Mouse (Mus musculus): Measurements from ENCODE around the gene Lsm4. TPM values are rescaled to one million over a fixed set of nuclear protein-coding genes. Genes with fewer than 3 reads are reported as not detected.

The Lsm4 gene
- polyA plus RNA-seq, 2 experiments = 182 to 247 TPM

GRCm38 (mm10) chr8:70671615-70672324 lies 1.3 kb upstream of the Lsm4 start:
- Histone ChIP-seq H3K9me3 (ENCODE audit: control insufficient read depth, low read length) (no peaks in the 10 kb centered on the region), H3K27me3 (ENCODE audit: control insufficient read depth, insufficient read depth, low read length) (no peaks in the 10 kb centered on the region), H3K4me2 (replicated peaks; ENCODE audit: low read depth, low read length, severe bottlenecking) (no peak overlapping the region), H3K4me1 (ENCODE audit: control insufficient read depth, insufficient read depth, low read length) (peaks cover 11% of the 10 kb centered on the region), H3K9ac (ENCODE audit: low read depth, low read length, severe bottlenecking) (no peak overlapping the region), H3K27ac (replicated peaks; ENCODE audit: low read depth, low read length) (no peak overlapping the region), H3K36me3 (ENCODE audit: control insufficient read depth, insufficient read depth, low read length) (no peaks in the 10 kb centered on the region), H3K4me3 (replicated peaks; ENCODE audit: low read length) (no peak overlapping the region)
- WGBS = 76% methylated on average over 10 of the region's 10 CpGs
- no peak for TF ChIP-seq POLR2A (IDR thresholded peaks at IDR 0.05; ENCODE audit: borderline replicate concordance, extremely low read depth, insufficient read depth, insufficient read length)
- no peak for ATAC-seq (ENCODE audit: low FRiP score, low read depth)
- DNase-seq (ENCODE audit: low spot score) = no peak

DNA sequence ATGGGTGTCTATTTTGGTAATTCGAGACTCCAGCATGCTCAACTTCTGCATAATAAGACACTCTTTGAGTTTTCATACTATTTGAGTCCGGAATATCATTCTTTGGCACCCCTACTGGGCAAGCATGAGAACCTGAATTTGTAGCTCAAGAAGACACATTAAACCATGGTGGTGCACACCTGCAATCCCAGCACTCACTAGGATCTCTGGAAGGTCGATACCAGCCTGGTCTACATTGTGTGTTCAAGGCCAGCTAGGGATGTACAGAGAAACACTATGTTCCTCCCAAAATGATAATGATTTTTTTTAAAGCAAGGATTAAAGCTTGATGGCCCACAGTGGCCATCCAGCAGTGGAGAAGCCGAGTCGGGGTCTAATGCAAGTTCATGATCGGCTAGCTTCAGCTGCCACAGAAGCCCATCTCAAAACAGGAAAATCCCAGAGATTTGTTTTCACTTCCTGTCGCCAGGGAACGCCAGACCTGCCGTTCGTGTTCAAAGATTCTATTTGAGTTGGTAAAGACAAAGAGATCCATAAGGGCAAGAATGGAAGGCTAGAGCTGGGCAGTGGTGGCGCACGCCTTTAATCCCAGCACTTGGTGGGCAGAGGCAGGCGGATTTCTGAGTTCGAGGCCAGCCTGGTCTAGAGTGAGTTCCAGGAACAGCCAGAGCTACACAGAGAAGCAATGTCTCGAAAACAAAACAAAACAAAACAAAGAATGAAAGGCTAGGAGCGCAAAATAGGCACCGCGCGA lies 546 bp upstream of the Lsm4 start:
- Histone ChIP-seq H3K27me3 (ENCODE audit: control insufficient read depth, insufficient read depth, low read length) (no peaks in the 10 kb centered on the region), H3K27ac (replicated peaks; ENCODE audit: low read depth, low read length) (peak overlapping the region; percentile 73), H3K4me1 (ENCODE audit: control insufficient read depth, insufficient read depth, low read length) (peaks cover 11% of the 10 kb centered on the region), H3K36me3 (ENCODE audit: control insufficient read depth, insufficient read depth, low read length) (peaks cover 1% of the 10 kb centered on the region; the same call in 1 of the 2 replicates), H3K4me2 (replicated peaks; ENCODE audit: low read depth, low read length, severe bottlenecking) (peak overlapping the region; percentile 49), H3K4me3 (replicated peaks; ENCODE audit: low read length) (peak overlapping the region; percentile 55), H3K9me3 (ENCODE audit: control insufficient read depth, low read length) (no peaks in the 10 kb centered on the region), H3K9ac (ENCODE audit: low read depth, low read length, severe bottlenecking) (peak overlapping the region; percentile 56)
- no peak for DNase-seq (ENCODE audit: low spot score)
- 38% methylated on average over 19 of the region's 19 CpGs for WGBS
- peak; percentile 1 for ATAC-seq (ENCODE audit: low FRiP score, low read depth)
- TF ChIP-seq POLR2A (IDR thresholded peaks at IDR 0.05; ENCODE audit: borderline replicate concordance, extremely low read depth, insufficient read depth, insufficient read length) = peak; percentile 55; the same call in 1 of the 2 replicates

DNA sequence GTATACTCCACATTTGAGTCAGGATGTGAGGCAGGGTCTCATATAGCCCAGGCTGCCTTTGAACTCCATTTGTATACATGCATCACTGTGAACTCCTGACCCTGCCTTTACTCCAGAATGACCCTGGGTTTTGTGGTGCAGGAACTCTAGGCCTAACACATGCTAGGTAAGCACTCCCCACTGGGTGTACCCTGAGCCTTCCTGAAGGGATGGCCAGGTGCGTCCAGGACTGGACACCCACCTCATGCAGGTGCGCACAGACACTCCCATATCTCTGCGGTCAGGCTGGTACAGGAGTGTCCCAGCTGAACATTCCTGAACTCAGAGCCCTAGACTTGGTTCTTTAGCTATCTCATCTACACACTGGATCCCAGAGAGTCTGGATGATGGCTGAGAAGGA lies 1.1 kb downstream of the Lsm4 start:
- no peak for DNase-seq (ENCODE audit: low spot score)
- H3K9ac ChIP-seq (ENCODE audit: low read depth, low read length, severe bottlenecking) = peak overlapping the region; percentile 68
- H3K27ac ChIP-seq (replicated peaks; ENCODE audit: low read depth, low read length) = peak overlapping the region; percentile 94
- TF ChIP-seq POLR2A (IDR thresholded peaks at IDR 0.05; ENCODE audit: borderline replicate concordance, extremely low read depth, insufficient read depth, insufficient read length) = no peak
- H3K36me3 ChIP-seq (ENCODE audit: control insufficient read depth, insufficient read depth, low read length) = peaks cover 17% of the 10 kb centered on the region
- peaks cover 11% of the 10 kb centered on the region for H3K4me1 ChIP-seq (ENCODE audit: control insufficient read depth, insufficient read depth, low read length)
- peak overlapping the region; percentile 55 for H3K4me3 ChIP-seq (replicated peaks; ENCODE audit: low read length)
- H3K9me3 ChIP-seq (ENCODE audit: control insufficient read depth, low read length) = no peaks in the 10 kb centered on the region
- H3K27me3 ChIP-seq (ENCODE audit: control insufficient read depth, insufficient read depth, low read length) = no peaks in the 10 kb centered on the region
- 75% methylated on average over 3 of the region's 3 CpGs for WGBS
- no peak for ATAC-seq (ENCODE audit: low FRiP score, low read depth)
- H3K4me2 ChIP-seq (replicated peaks; ENCODE audit: low read depth, low read length, severe bottlenecking) = peak overlapping the region; percentile 91

DNA sequence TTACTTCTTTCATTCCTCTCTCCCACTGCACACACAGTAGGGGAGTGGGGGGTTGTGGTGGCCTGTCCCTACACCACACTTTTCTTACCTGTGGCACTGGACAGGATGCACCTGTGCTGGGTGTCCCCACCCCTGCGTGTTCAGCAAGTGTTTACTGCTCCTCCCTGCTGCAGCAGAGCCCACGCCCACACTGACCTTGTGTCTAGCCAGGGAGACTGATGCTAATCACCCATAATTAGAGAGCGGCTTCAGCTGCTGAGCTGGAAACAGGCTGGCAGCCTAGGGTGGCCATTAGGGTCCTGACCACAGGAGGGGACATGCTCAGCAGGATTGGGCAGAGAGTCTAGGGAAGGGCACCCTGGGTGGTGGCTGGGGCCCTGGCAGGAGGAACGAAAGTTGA lies 1.7 kb downstream of the Lsm4 start:
- no peaks in the 10 kb centered on the region for H3K9me3 ChIP-seq (ENCODE audit: control insufficient read depth, low read length)
- DNase-seq (ENCODE audit: low spot score) = no peak
- WGBS = 78% methylated on average over 4 of the region's 4 CpGs
- H3K27ac ChIP-seq (replicated peaks; ENCODE audit: low read depth, low read length) = no peak overlapping the region
- H3K4me2 ChIP-seq (replicated peaks; ENCODE audit: low read depth, low read length, severe bottlenecking) = no peak overlapping the region
- no peak for TF ChIP-seq POLR2A (IDR thresholded peaks at IDR 0.05; ENCODE audit: borderline replicate concordance, extremely low read depth, insufficient read depth, insufficient read length)
- H3K27me3 ChIP-seq (ENCODE audit: control insufficient read depth, insufficient read depth, low read length) = no peaks in the 10 kb centered on the region
- no peak for ATAC-seq (ENCODE audit: low FRiP score, low read depth)
- H3K9ac ChIP-seq (ENCODE audit: low read depth, low read length, severe bottlenecking) = no peak overlapping the region
- H3K4me3 ChIP-seq (replicated peaks; ENCODE audit: low read length) = no peak overlapping the region
- peaks cover 22% of the 10 kb centered on the region for H3K36me3 ChIP-seq (ENCODE audit: control insufficient read depth, insufficient read depth, low read length)
- H3K4me1 ChIP-seq (ENCODE audit: control insufficient read depth, insufficient read depth, low read length) = peaks cover 11% of the 10 kb centered on the region

GRCm38 (mm10) chr8:70675336-70675735 lies 2.3 kb downstream of the Lsm4 start:
- Histone ChIP-seq H3K9me3 (ENCODE audit: control insufficient read depth, low read length) (no peaks in the 10 kb centered on the region), H3K36me3 (ENCODE audit: control insufficient read depth, insufficient read depth, low read length) (peaks cover 22% of the 10 kb centered on the region), H3K27ac (replicated peaks; ENCODE audit: low read depth, low read length) (no peak overlapping the region), H3K27me3 (ENCODE audit: control insufficient read depth, insufficient read depth, low read length) (no peaks in the 10 kb centered on the region), H3K4me2 (replicated peaks; ENCODE audit: low read depth, low read length, severe bottlenecking) (no peak overlapping the region), H3K4me1 (ENCODE audit: control insufficient read depth, insufficient read depth, low read length) (peaks cover 11% of the 10 kb centered on the region), H3K9ac (ENCODE audit: low read depth, low read length, severe bottlenecking) (no peak overlapping the region), H3K4me3 (replicated peaks; ENCODE audit: low read length) (no peak overlapping the region)
- DNase-seq (ENCODE audit: low spot score) = no peak
- no peak for ATAC-seq (ENCODE audit: low FRiP score, low read depth)
- 94% methylated on average over 1 of the region's 1 CpGs for WGBS
- TF ChIP-seq POLR2A (IDR thresholded peaks at IDR 0.05; ENCODE audit: borderline replicate concordance, extremely low read depth, insufficient read depth, insufficient read length) = no peak
